Mouse (Mus musculus): Measurements from ENCODE around the gene Smg5. TPM values are rescaled to one million over a fixed set of nuclear protein-coding genes. Genes with fewer than 3 reads are reported as not detected.

The Smg5 gene
- total and polyA plus RNA-seq, 2 experiments from 2014 or later, result 42.9 to 98.1 TPM

DNA sequence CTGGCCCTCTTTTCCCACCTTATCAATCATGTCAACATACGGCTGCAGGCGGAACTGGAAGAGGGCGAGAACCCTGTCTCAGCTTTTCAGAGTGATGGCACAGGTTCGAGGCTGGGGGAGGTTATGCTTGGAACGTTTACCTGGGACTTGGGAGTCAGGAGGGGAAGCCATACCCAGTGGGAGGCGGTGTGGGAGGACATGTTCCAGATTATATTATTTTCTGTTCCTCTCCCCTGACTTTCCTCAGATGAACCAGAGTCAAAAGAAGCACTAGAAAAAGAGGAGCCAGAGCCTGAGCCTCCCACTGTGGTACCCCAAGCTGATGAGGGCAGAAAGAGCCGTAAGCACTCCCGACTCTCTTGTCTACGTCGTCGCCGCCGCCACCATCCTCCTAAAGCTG, 14.7 kb downstream of the Smg5 start:
- Histone ChIP-seq H3K36me3 (ENCODE audit: insufficient read depth, low read length) (peaks cover 98% of the 10 kb centered on the region), H3K9ac (replicated peaks; ENCODE audit: low read length) (no peak overlapping the region), H3K27me3 (ENCODE audit: insufficient read depth, low read length) (no peaks in the 10 kb centered on the region), H3K4me3 (ENCODE audit: low read length) (no peak overlapping the region), H3K27ac (no peak overlapping the region), H3K9me3 (ENCODE audit: low read length) (no peaks in the 10 kb centered on the region), H3K4me2 (ENCODE audit: low read depth, low read length) (no peak overlapping the region), H3K4me1 (ENCODE audit: insufficient read depth, low read length) (no peaks in the 10 kb centered on the region)
- TF ChIP-seq CTCF (IDR thresholded peaks at IDR 0.05; ENCODE audit: low read depth), result no peak
- DNase-seq (ENCODE audit: low spot score) (no peak), ATAC-seq (no peak)
- WGBS, result 95% methylated on average over 13 of the region's 13 CpGs

DNA sequence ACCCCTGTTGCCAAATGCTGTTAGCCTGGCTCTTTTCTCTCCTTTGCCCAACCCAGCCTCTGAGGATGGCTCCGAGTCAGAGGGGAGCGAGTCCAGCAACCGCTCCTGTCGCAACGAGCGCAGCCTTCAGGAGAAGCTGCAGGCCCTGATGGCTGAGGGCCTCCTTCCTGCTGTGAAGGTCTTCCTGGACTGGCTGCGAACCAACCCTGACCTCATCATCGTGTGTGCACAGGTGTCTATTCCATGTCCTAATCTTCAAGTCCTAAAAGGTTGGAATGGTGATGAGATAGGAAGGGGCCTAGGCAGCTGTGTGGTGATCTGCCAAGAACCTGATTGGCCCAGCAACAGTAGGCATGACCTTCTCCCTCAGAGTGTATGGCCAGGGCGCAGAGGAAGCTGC, 16.8 kb downstream of the Smg5 start:
- WGBS, result 84% methylated on average over 9 of the region's 9 CpGs
- H3K4me2 ChIP-seq (ENCODE audit: low read depth, low read length), result no peak overlapping the region
- ATAC-seq (no peak), DNase-seq (ENCODE audit: low spot score) (no peak)
- no peaks in the 10 kb centered on the region for H3K9me3 ChIP-seq (ENCODE audit: low read length)
- TF ChIP-seq CTCF (IDR thresholded peaks at IDR 0.05; ENCODE audit: low read depth), result no peak
- peaks cover 95% of the 10 kb centered on the region for H3K36me3 ChIP-seq (ENCODE audit: insufficient read depth, low read length)
- H3K27ac ChIP-seq, result no peak overlapping the region
- H3K4me3 ChIP-seq (ENCODE audit: low read length), result no peak overlapping the region
- H3K9ac ChIP-seq (replicated peaks; ENCODE audit: low read length), result no peak overlapping the region
- no peaks in the 10 kb centered on the region for H3K27me3 ChIP-seq (ENCODE audit: insufficient read depth, low read length)
- no peaks in the 10 kb centered on the region for H3K4me1 ChIP-seq (ENCODE audit: insufficient read depth, low read length)

DNA sequence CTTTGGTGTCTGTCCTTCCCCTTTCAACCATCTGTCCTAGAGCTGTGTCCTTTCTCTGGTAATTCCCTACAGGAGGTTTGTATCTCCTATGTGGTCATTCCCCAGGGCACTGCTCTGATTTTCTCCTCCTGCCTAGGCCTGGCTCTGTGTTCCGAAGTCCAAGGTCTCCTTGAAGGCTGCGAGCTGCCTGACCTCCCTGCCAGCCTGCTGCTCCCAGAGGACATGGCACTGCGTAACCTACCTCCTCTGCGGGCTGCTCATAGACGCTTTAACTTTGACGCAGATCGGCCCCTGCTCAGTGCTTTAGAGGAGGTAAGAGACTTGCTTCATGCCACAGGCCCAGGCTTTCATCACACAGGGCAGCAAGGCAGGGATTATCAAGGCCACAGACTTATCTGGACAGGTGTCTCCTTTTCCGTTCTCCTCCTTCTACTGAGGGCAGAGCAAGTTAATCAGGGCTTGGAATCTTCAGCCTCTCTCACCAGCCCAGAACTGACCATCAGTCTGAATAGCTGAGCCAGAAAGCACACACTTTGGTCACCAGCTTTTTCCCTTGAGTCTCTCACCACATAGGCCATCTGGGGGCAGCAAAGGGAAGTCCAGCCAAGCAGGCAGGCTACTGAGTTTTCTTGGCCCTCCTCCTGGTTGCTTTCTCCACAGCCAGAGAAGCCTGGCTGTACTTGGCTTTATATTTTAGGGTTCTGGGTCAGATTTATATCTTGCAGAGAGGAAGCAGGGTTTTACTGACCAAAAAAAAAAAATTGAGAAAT, 18.5 kb downstream of the Smg5 start:
- Histone ChIP-seq H3K9me3 (ENCODE audit: low read length) (no peaks in the 10 kb centered on the region), H3K4me2 (ENCODE audit: low read depth, low read length) (no peak overlapping the region), H3K27me3 (ENCODE audit: insufficient read depth, low read length) (no peaks in the 10 kb centered on the region), H3K4me1 (ENCODE audit: insufficient read depth, low read length) (no peaks in the 10 kb centered on the region), H3K9ac (replicated peaks; ENCODE audit: low read length) (no peak overlapping the region), H3K4me3 (ENCODE audit: low read length) (no peak overlapping the region), H3K36me3 (ENCODE audit: insufficient read depth, low read length) (peaks cover 95% of the 10 kb centered on the region), H3K27ac (no peak overlapping the region)
- 95% methylated on average over 8 of the region's 8 CpGs for WGBS
- TF ChIP-seq CTCF (IDR thresholded peaks at IDR 0.05; ENCODE audit: low read depth), result peak; percentile 42
- DNase-seq (ENCODE audit: low spot score) (peak; percentile 51), ATAC-seq (no peak)

DNA sequence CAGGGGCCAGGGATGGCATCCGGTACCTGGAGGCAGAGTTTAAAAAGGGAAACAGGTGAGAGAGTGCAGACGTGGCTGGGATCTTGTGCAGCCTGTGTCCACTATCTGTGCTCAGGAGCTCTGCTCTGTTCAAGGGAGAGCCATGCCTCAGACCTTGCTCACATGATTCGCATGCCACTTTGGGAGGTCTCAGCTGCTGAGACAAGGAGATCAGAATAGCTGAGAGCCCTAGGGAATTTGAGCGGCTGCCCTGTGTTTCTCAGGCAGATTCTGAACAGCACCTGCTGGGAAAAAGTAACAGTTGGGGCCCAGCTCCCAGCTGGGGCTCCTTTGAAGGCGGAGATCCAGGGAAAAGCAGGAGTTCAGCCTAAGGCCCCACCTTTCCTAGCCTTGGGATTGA, 23.5 kb downstream of the Smg5 start:
- ATAC-seq (no peak), DNase-seq (ENCODE audit: low spot score) (no peak)
- Histone ChIP-seq H3K4me3 (ENCODE audit: low read length) (no peak overlapping the region), H3K27ac (no peak overlapping the region), H3K27me3 (ENCODE audit: insufficient read depth, low read length) (no peaks in the 10 kb centered on the region), H3K4me1 (ENCODE audit: insufficient read depth, low read length) (no peaks in the 10 kb centered on the region), H3K9ac (replicated peaks; ENCODE audit: low read length) (0 out of 2 replicates have a peak overlapping the region, but pooled peaks have one; percentile 14), H3K4me2 (ENCODE audit: low read depth, low read length) (no peak overlapping the region), H3K36me3 (ENCODE audit: insufficient read depth, low read length) (peaks cover 70% of the 10 kb centered on the region), H3K9me3 (ENCODE audit: low read length) (no peaks in the 10 kb centered on the region)
- no peak for TF ChIP-seq CTCF (IDR thresholded peaks at IDR 0.05; ENCODE audit: low read depth)
- 55% methylated on average over 5 of the region's 5 CpGs for WGBS

DNA sequence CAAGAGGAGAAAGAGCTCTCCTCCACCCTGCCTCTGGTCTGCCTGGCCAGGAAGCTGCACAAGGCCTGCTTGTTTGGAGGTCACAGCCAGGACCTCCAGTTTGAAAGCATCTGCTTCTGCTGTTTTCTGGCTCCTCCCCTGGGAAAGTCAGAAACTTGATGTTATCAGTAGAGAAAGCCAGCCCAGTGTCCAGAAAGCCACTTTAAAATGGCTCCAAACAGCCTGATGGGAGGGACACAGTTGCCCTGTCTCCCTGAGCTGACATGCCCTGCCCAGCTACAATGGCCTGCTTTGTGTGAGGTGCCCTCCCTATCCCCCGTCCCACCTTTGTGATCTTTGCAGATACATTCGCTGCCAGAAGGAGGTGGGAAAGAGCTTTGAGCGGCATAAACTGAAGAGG, 23.9 kb downstream of the Smg5 start:
- no peaks in the 10 kb centered on the region for H3K4me1 ChIP-seq (ENCODE audit: insufficient read depth, low read length)
- WGBS, result 69% methylated on average over 3 of the region's 3 CpGs
- no peak overlapping the region for H3K9ac ChIP-seq (replicated peaks; ENCODE audit: low read length)
- TF ChIP-seq CTCF (IDR thresholded peaks at IDR 0.05; ENCODE audit: low read depth), result no peak
- H3K9me3 ChIP-seq (ENCODE audit: low read length), result no peaks in the 10 kb centered on the region
- no peak for DNase-seq (ENCODE audit: low spot score)
- H3K4me3 ChIP-seq (ENCODE audit: low read length), result no peak overlapping the region
- no peak overlapping the region for H3K4me2 ChIP-seq (ENCODE audit: low read depth, low read length)
- no peaks in the 10 kb centered on the region for H3K27me3 ChIP-seq (ENCODE audit: insufficient read depth, low read length)
- H3K27ac ChIP-seq, result no peak overlapping the region
- ATAC-seq, result no peak
- H3K36me3 ChIP-seq (ENCODE audit: insufficient read depth, low read length), result peaks cover 66% of the 10 kb centered on the region

DNA sequence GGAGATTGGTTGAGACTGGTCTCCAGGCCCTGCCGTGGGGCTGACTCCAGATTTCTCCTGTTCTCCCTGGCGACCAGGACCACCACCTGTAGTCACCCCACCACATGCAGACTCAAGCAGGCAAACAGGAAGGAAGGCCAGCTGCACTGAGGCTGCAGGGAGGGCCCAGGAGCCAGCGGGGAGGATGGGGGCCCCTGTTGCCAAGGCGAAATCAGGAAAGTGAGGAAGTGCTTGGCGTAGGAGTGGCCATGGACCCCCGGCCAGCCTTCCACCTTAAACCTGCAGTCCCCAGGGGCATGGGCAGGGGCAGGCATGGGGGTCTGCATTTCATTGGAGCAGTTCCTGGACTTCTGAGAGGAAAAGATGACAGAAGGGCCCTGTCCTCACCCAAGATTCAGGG, 25.0 kb downstream of the Smg5 start:
- ATAC-seq (no peak), DNase-seq (ENCODE audit: low spot score) (no peak)
- Histone ChIP-seq H3K4me2 (ENCODE audit: low read depth, low read length) (no peak overlapping the region), H3K4me1 (ENCODE audit: insufficient read depth, low read length) (no peaks in the 10 kb centered on the region), H3K27me3 (ENCODE audit: insufficient read depth, low read length) (no peaks in the 10 kb centered on the region), H3K27ac (peak overlapping the region; percentile 68; the same call in 1 of the 2 replicates), H3K4me3 (ENCODE audit: low read length) (no peak overlapping the region), H3K36me3 (ENCODE audit: insufficient read depth, low read length) (peaks cover 54% of the 10 kb centered on the region), H3K9me3 (ENCODE audit: low read length) (no peaks in the 10 kb centered on the region), H3K9ac (replicated peaks; ENCODE audit: low read length) (no peak overlapping the region)
- TF ChIP-seq CTCF (IDR thresholded peaks at IDR 0.05; ENCODE audit: low read depth), result no peak
- WGBS, result 77% methylated on average over 6 of the region's 6 CpGs

DNA sequence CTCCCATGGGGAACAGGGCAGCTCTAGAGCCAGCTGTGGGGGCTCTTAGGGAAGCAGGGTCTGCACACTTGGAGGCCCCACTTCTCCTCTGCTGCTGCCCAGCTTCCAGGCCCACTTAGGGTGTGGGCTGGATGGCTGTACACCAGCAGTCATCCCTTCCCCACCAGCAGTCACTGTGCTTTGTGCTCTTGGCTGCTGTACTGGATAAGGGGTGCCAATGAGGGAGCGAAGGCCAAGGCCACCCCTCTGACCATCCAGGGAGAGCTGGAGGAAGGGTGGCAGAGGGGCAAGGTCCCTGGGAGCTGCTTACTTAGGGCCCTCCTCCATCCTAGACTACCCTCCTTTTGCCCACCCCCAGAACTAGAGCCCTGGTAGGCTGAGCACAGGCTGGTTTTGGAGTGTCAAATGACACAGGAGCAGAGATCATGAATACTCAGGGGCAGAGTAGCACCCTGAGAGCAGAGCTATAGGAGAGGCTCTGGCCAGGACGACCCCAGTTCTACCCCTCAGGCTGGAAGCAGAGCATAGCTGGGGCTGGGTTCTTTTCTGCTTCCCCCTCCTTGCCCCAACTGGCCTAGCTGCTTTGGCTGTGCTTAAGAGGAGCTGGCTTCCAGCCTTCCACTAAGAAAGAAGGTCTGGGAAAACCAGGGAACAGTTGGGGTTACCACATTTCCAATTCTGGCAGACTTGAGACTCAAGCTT, 25.7 kb downstream of the Smg5 start:
- Histone ChIP-seq H3K9me3 (ENCODE audit: low read length) (no peaks in the 10 kb centered on the region), H3K4me2 (ENCODE audit: low read depth, low read length) (no peak overlapping the region), H3K4me1 (ENCODE audit: insufficient read depth, low read length) (no peaks in the 10 kb centered on the region), H3K36me3 (ENCODE audit: insufficient read depth, low read length) (peaks cover 48% of the 10 kb centered on the region), H3K27ac (peak overlapping the region; percentile 68), H3K9ac (replicated peaks; ENCODE audit: low read length) (no peak overlapping the region), H3K4me3 (ENCODE audit: low read length) (no peak overlapping the region), H3K27me3 (ENCODE audit: insufficient read depth, low read length) (no peaks in the 10 kb centered on the region)
- DNase-seq (ENCODE audit: low spot score) (peak; percentile 40), ATAC-seq (peak; percentile 60)
- WGBS, result 83% methylated on average over 2 of the region's 2 CpGs
- no peak for TF ChIP-seq CTCF (IDR thresholded peaks at IDR 0.05; ENCODE audit: low read depth)

Measured in hindbrain, postnatal 0 days (tissue).